Mouse (Mus musculus): Measurements from ENCODE around the gene Gramd4. TPM values are rescaled to one million over a fixed set of nuclear protein-coding genes. Genes with fewer than 3 reads are reported as not detected.

Gene Gramd4
- polyA plus RNA-seq, 1 experiment from 2014 or later = 6.4 TPM

GRCm38 (mm10) chr15:86078481-86079216, 21.2 kb downstream of the Gramd4 start:
- no peaks in the 10 kb centered on the region for H3K27me3 ChIP-seq (replicated peaks; ENCODE audit: control insufficient read depth, insufficient read depth, low read length)
- TF ChIP-seq CTCF (IDR thresholded peaks at IDR 0.05; ENCODE audit: low read depth) = no peak
- peaks cover 14% of the 10 kb centered on the region; the same call in 1 of the 2 replicates for H3K4me1 ChIP-seq (replicated peaks; ENCODE audit: control insufficient read depth, insufficient read depth, low read length)
- no peak overlapping the region for H3K4me3 ChIP-seq (ENCODE audit: low read depth, low read length)
- no peaks in the 10 kb centered on the region for H3K9me3 ChIP-seq (ENCODE audit: control insufficient read depth)
- ATAC-seq = no peak
- H3K9ac ChIP-seq (ENCODE audit: low read depth, low read length) = no peak overlapping the region
- H3K27ac ChIP-seq (ENCODE audit: low read depth, low read length) = no peak overlapping the region
- no peak overlapping the region for H3K4me2 ChIP-seq (replicated peaks; ENCODE audit: low read depth)
- H3K36me3 ChIP-seq (ENCODE audit: control insufficient read depth, insufficient read depth) = no peaks in the 10 kb centered on the region; the same call in 1 of the 2 replicates
- 70% methylated on average over 18 of the region's 18 CpGs for WGBS

GRCm38 (mm10) chr15:86079467-86079866, 22.0 kb downstream of the Gramd4 start:
- Histone ChIP-seq H3K27me3 (replicated peaks; ENCODE audit: control insufficient read depth, insufficient read depth, low read length) (no peaks in the 10 kb centered on the region), H3K9me3 (ENCODE audit: control insufficient read depth) (no peaks in the 10 kb centered on the region), H3K4me3 (ENCODE audit: low read depth, low read length) (no peak overlapping the region), H3K4me1 (replicated peaks; ENCODE audit: control insufficient read depth, insufficient read depth, low read length) (peaks cover 14% of the 10 kb centered on the region; the same call in 1 of the 2 replicates), H3K4me2 (replicated peaks; ENCODE audit: low read depth) (no peak overlapping the region), H3K27ac (ENCODE audit: low read depth, low read length) (0 out of 2 replicates have a peak overlapping the region, but pooled peaks have one; percentile 21), H3K36me3 (ENCODE audit: control insufficient read depth, insufficient read depth) (no peaks in the 10 kb centered on the region; the same call in 1 of the 2 replicates), H3K9ac (ENCODE audit: low read depth, low read length) (no peak overlapping the region)
- no peak for TF ChIP-seq CTCF (IDR thresholded peaks at IDR 0.05; ENCODE audit: low read depth)
- WGBS = 48% methylated on average over 5 of the region's 5 CpGs
- ATAC-seq = no peak

GRCm38 (mm10) chr15:86079876-86080275, 22.4 kb downstream of the Gramd4 start:
- Histone ChIP-seq H3K27ac (ENCODE audit: low read depth, low read length) (no peak overlapping the region), H3K27me3 (replicated peaks; ENCODE audit: control insufficient read depth, insufficient read depth, low read length) (no peaks in the 10 kb centered on the region), H3K9me3 (ENCODE audit: control insufficient read depth) (no peaks in the 10 kb centered on the region), H3K4me1 (replicated peaks; ENCODE audit: control insufficient read depth, insufficient read depth, low read length) (peaks cover 16% of the 10 kb centered on the region), H3K4me3 (ENCODE audit: low read depth, low read length) (no peak overlapping the region), H3K9ac (ENCODE audit: low read depth, low read length) (no peak overlapping the region), H3K36me3 (ENCODE audit: control insufficient read depth, insufficient read depth) (no peaks in the 10 kb centered on the region; the same call in 1 of the 2 replicates), H3K4me2 (replicated peaks; ENCODE audit: low read depth) (no peak overlapping the region)
- WGBS = 70% methylated on average over 4 of the region's 4 CpGs
- TF ChIP-seq CTCF (IDR thresholded peaks at IDR 0.05; ENCODE audit: low read depth) = no peak
- ATAC-seq = no peak

- H3K4me2 ChIP-seq (replicated peaks; ENCODE audit: low read depth) = no peak overlapping the region
- no peaks in the 10 kb centered on the region for H3K27me3 ChIP-seq (replicated peaks; ENCODE audit: control insufficient read depth, insufficient read depth, low read length)
- no peak overlapping the region for H3K4me3 ChIP-seq (ENCODE audit: low read depth, low read length)
- TF ChIP-seq CTCF (IDR thresholded peaks at IDR 0.05; ENCODE audit: low read depth) = no peak
- H3K36me3 ChIP-seq (ENCODE audit: control insufficient read depth, insufficient read depth) = no peaks in the 10 kb centered on the region; the same call in 1 of the 2 replicates
- H3K4me1 ChIP-seq (replicated peaks; ENCODE audit: control insufficient read depth, insufficient read depth, low read length) = peaks cover 20% of the 10 kb centered on the region
- no peak for ATAC-seq
- no peak overlapping the region for H3K27ac ChIP-seq (ENCODE audit: low read depth, low read length)
- 83% methylated on average over 1 of the region's 1 CpGs for WGBS
- no peaks in the 10 kb centered on the region for H3K9me3 ChIP-seq (ENCODE audit: control insufficient read depth)
- H3K9ac ChIP-seq (ENCODE audit: low read depth, low read length) = no peak overlapping the region
These were observed 22.9 kb downstream of the Gramd4 start for GRCm38 (mm10) chr15:86080408-86080807.

- H3K36me3 ChIP-seq (ENCODE audit: control insufficient read depth, insufficient read depth) = no peaks in the 10 kb centered on the region; the same call in 1 of the 2 replicates
- H3K4me3 ChIP-seq (ENCODE audit: low read depth, low read length) = no peak overlapping the region
- H3K9ac ChIP-seq (ENCODE audit: low read depth, low read length) = no peak overlapping the region
- TF ChIP-seq CTCF (IDR thresholded peaks at IDR 0.05; ENCODE audit: low read depth) = no peak
- H3K9me3 ChIP-seq (ENCODE audit: control insufficient read depth) = no peaks in the 10 kb centered on the region
- ATAC-seq = no peak
- peaks cover 27% of the 10 kb centered on the region for H3K4me1 ChIP-seq (replicated peaks; ENCODE audit: control insufficient read depth, insufficient read depth, low read length)
- H3K4me2 ChIP-seq (replicated peaks; ENCODE audit: low read depth) = no peak overlapping the region
- no peak overlapping the region for H3K27ac ChIP-seq (ENCODE audit: low read depth, low read length)
- no peaks in the 10 kb centered on the region for H3K27me3 ChIP-seq (replicated peaks; ENCODE audit: control insufficient read depth, insufficient read depth, low read length)
- WGBS = 71% methylated on average over 12 of the region's 12 CpGs
These were observed 24.2 kb downstream of the Gramd4 start for GRCm38 (mm10) chr15:86081654-86082053.

GRCm38 (mm10) chr15:86082551-86082961, 25.1 kb downstream of the Gramd4 start:
- no peak for ATAC-seq
- Histone ChIP-seq H3K4me1 (replicated peaks; ENCODE audit: control insufficient read depth, insufficient read depth, low read length) (peaks cover 30% of the 10 kb centered on the region), H3K4me3 (ENCODE audit: low read depth, low read length) (no peak overlapping the region), H3K4me2 (replicated peaks; ENCODE audit: low read depth) (no peak overlapping the region), H3K27ac (ENCODE audit: low read depth, low read length) (no peak overlapping the region), H3K9me3 (ENCODE audit: control insufficient read depth) (no peaks in the 10 kb centered on the region), H3K9ac (ENCODE audit: low read depth, low read length) (no peak overlapping the region), H3K36me3 (ENCODE audit: control insufficient read depth, insufficient read depth) (no peaks in the 10 kb centered on the region; the same call in 1 of the 2 replicates), H3K27me3 (replicated peaks; ENCODE audit: control insufficient read depth, insufficient read depth, low read length) (no peaks in the 10 kb centered on the region)
- WGBS = 89% methylated on average over 11 of the region's 11 CpGs
- no peak for TF ChIP-seq CTCF (IDR thresholded peaks at IDR 0.05; ENCODE audit: low read depth)

Data from intestine, postnatal 0 days (tissue).